Mouse (Mus musculus) heart, postnatal 0 days (tissue): ENCODE data around the gene Ap5b1.

ENCODE experiments used
- CTCF ChIP-seq: IDR thresholded peaks from 2 replicates; pipeline ENCODE4 v1.5.1; 2016; ENCODE audit warnings: antibody characterized with exemption, control low read depth, low read depth
- EP300 ChIP-seq: IDR thresholded peaks from 2 replicates; pipeline ENCODE4 v1.6.1; 2016; ENCODE audit warnings: antibody characterized with exemption, low read depth

GRCm38 (mm10) chr19:5607705-5608410 is 40.0 kb downstream of the Ap5b1 start:
- TF ChIP-seq CTCF: no peak
- no peak for TF ChIP-seq EP300
